Mouse (Mus musculus) midbrain, embryonic 11.5 days (tissue): ENCODE data around the gene Col12a1. TPM values are rescaled to one million over a fixed set of nuclear protein-coding genes. Genes with fewer than 3 reads are reported as not detected.
"Not testable (repeated sequence)": the region's sequence is repeated elsewhere in the genome, so short reads cannot be mapped to it uniquely, and the experiment has no call there.

Experiments used
- ATAC-seq: fragments of 200-750 bp; cut with Nextera tagmentation; 2 replicates; pipeline ENCODE4 v1.8.0; 2017; ENCODE audit warnings: moderate TSS enrichment, moderate library complexity; ENCODE audit not compliant: low FRiP score
- DNase-seq: peaks from one replicate; pipeline ENCODE4 v3.0.0; 2015; ENCODE audit warnings: low spot score; ENCODE audit errors: missing footprints
- H3K27ac ChIP-seq: fragments of 300-500 bp; sonication (generic); 2 replicates; pipeline ENCODE4 v1.5.1; 2014; ENCODE audit warnings: low read depth, low read length
- H3K27me3 ChIP-seq: fragments of 300-500 bp; sonication (generic); 2 replicates; pipeline ENCODE4 v1.6.1; 2014; ENCODE audit warnings: mild to moderate bottlenecking, low read length, moderate library complexity, mixed read lengths; ENCODE audit not compliant: control insufficient read depth, insufficient read depth
- H3K36me3 ChIP-seq: fragments of 300-500 bp; sonication (generic); 2 replicates; pipeline ENCODE4 v1.6.1; 2014; ENCODE audit warnings: mild to moderate bottlenecking, low read length, moderate library complexity, mixed read lengths; ENCODE audit not compliant: control insufficient read depth, insufficient read depth
- H3K4me1 ChIP-seq: fragments of 300-500 bp; sonication (generic); 2 replicates; pipeline ENCODE4 v1.6.1; 2014; ENCODE audit warnings: low read length; ENCODE audit not compliant: control insufficient read depth, insufficient read depth
- H3K4me2 ChIP-seq: fragments of 300-500 bp; sonication (generic); 2 replicates; pipeline ENCODE4 v1.6.1; 2014; ENCODE audit warnings: mild to moderate bottlenecking, moderate library complexity
- H3K4me3 ChIP-seq: fragments of 300-500 bp; sonication (generic); 2 replicates; pipeline ENCODE4 v1.5.1; 2014; ENCODE audit warnings: low read depth, low read length
- H3K9ac ChIP-seq: fragments of 300-500 bp; sonication (generic); 2 replicates; pipeline ENCODE4 v1.6.1; 2014; ENCODE audit warnings: low read length
- H3K9me3 ChIP-seq: fragments of 300-500 bp; sonication (generic); 2 replicates; pipeline ENCODE4 v1.6.1; 2016; ENCODE audit warnings: low read length; ENCODE audit not compliant: control insufficient read depth
- WGBS: fragments of 180-500 bp; shearing (Covaris S2); extraction: QIAGEN DNeasy Blood & Tissue Kit; methylation state at CpG from one replicate; pipeline ENCODE4 v1.1.7; 2014; 5-methylcytosine and 5-hydroxymethylcytosine counted together
- polyA plus RNA-seq: library from polyadenylated mRNA; unstranded; fragments of >200 nt; fragmentation: Nextera tagmentation; extraction: Ambion mirVana; gene quantifications from 2 replicates; pipeline ENCODE4 v1.2.1, GENCODE M21; 2014

Gene Col12a1
- polyA plus RNA-seq, 1 experiment from 2014 or later, result 14.7 TPM

DNA sequence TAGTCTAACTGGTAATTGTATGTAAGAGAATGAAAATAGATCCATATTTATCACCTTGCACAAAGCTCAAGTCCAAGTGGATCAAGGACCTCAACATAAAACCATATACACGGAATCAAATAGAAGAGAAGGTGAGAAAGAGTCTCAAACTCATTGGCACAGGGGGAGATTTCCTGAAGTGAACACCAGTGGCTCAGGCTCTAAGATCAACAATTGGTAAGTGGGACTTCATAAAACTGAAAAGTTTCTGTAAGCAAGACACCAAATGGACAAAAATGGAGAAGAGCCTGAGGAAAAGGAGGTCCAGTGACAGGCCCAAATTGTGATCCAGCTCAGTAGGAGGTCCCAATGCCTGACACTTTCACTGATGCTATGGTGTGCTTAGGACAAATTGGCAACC is 49.8 kb downstream of the Col12a1 start:
- 85% methylated on average over 1 of the region's 1 CpGs for WGBS
- H3K27ac ChIP-seq, H3K9me3 ChIP-seq, H3K36me3 ChIP-seq, H3K9ac ChIP-seq, H3K4me2 ChIP-seq, H3K4me3 ChIP-seq, H3K4me1 ChIP-seq, H3K27me3 ChIP-seq, ATAC-seq: not testable (repeated sequence)
- DNase-seq, result peak; percentile 76

DNA sequence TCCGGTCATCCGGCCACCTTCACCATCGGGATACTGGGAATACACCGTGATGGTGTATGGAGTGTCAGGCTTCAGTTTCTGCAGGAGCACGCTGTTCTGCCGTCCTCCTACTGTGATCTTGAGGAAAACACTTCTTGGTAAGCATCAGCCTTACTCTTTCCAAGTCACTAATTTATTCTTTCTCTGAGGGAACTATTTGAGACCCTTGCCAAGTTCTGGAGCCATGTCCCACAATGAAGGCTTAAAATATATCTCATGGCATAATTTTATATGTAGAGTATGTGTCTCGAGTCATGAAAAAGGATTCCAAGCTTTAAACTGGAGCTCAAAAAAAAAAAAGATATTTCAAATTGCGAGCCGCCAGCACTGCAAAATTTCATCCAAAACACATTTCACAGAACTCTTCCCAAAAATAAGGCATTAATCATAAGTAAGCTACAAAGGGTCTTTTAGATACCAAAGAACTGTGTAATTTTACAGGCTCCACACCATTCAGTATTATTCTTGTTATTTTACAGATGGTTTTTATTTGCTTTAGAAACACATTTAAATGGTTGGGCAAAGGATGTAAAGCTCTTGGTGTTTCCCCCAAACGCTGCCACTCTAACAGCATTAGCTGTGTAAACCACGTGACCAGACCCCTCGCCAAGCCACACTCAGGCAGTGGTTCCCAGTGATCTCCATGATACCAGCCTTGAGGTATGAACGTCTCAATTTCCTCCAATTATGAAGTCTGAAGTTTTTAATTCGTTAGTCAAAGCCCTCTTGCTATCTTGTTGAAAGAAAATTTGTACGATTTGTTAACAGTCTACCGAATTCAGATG is 65.1 kb downstream of the Col12a1 start:
- H3K4me2 ChIP-seq, result no peak overlapping the region
- H3K27me3 ChIP-seq, result no peaks in the 10 kb centered on the region
- no peak for DNase-seq
- H3K4me1 ChIP-seq, result no peaks in the 10 kb centered on the region
- ATAC-seq, result no peak
- H3K4me3 ChIP-seq, result no peak overlapping the region
- H3K9me3 ChIP-seq, result no peaks in the 10 kb centered on the region
- no peaks in the 10 kb centered on the region for H3K36me3 ChIP-seq
- H3K27ac ChIP-seq, result no peak overlapping the region
- WGBS, result 89% methylated on average over 16 of the region's 16 CpGs
- no peak overlapping the region for H3K9ac ChIP-seq

DNA sequence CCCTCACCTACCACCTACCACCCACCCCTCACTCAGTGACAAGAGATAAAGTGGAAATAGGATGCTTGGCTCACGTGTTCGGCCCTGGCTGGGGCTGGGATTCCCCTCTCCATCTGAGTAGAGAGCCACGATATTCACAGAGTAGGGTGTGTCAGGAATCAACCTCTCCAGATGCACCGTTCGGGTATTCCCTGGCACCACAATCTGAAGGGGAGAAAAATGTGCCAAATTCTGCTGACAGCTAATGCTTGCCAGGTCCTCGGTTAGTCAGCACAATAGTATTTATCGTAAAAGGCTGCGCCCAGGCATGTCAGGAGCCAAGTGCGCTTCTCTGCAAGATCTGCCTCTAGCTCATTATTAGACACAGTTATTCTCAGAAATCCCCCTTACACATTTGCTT is 70.0 kb downstream of the Col12a1 start:
- H3K36me3 ChIP-seq, result no peaks in the 10 kb centered on the region
- no peaks in the 10 kb centered on the region for H3K27me3 ChIP-seq
- no peak overlapping the region for H3K4me2 ChIP-seq
- H3K9me3 ChIP-seq, result no peaks in the 10 kb centered on the region
- no peaks in the 10 kb centered on the region for H3K4me1 ChIP-seq
- WGBS, result 90% methylated on average over 9 of the region's 9 CpGs
- H3K9ac ChIP-seq, result no peak overlapping the region
- ATAC-seq, result no peak
- H3K27ac ChIP-seq, result no peak overlapping the region
- no peak for DNase-seq
- H3K4me3 ChIP-seq, result no peak overlapping the region

DNA sequence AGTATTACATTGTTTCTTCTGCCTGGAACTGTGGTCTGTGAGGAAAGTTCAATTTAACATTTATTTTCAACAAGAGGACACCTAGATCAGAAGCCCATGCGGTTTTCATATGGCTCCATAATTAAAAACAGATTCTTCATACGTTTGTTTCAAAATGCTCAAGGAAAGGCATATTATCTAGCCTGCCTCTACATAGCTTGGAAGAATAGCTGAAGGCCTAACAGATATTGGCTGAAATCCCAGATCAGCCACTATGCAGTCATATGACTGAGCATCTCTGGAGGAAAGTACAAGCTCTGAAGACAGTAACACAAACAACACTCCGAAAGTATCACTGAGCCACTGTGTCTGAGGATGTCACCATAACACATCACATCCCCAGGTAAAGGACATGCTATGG is 72.9 kb downstream of the Col12a1 start:
- no peak overlapping the region for H3K4me2 ChIP-seq
- H3K4me3 ChIP-seq, result no peak overlapping the region

DNA sequence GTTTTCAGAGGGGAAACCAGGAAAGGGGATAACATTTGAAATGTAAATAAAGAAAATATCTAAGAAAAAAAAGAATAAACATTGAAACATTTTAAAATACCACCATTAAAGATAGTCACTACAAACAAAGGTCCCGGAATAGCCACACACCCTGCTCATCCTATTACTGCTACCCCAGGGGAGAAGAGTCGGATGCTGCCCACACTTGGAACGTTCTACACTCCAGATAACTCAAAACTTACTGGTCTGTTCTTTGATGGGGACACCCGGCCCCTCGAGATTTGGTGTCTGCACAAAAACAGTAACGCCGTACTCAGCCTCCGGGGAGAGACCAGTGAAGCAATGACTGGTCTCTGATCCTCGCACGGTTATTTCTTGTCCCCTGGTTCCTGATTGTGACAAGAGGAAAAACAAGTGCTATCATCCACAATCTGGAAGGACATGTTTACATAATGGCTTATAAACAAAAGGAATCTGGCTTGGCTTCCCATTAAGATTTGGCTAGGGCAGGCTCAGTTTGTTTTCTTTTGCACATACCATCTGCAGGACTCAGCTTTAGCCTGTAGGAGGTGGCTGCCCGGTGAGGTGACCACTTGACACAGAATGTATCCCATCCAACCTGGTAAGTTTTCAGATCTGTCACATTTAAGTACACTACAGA is 79.1 kb downstream of the Col12a1 start:
- Histone ChIP-seq H3K27me3 (no peaks in the 10 kb centered on the region), H3K4me2 (no peak overlapping the region), H3K9me3 (no peaks in the 10 kb centered on the region), H3K4me3 (no peak overlapping the region), H3K9ac (no peak overlapping the region), H3K4me1 (no peaks in the 10 kb centered on the region), H3K27ac (no peak overlapping the region), H3K36me3 (no peaks in the 10 kb centered on the region)
- ATAC-seq (no peak), DNase-seq (no peak)
- 74% methylated on average over 11 of the region's 11 CpGs for WGBS

More for the DNA sequence above, 72.9 kb downstream of the Col12a1 start:
- H3K9ac ChIP-seq, result no peak overlapping the region
- no peaks in the 10 kb centered on the region for H3K27me3 ChIP-seq
- ATAC-seq (no peak), DNase-seq (no peak)
- 76% methylated on average over 3 of the region's 3 CpGs for WGBS
- H3K4me1 ChIP-seq, result no peaks in the 10 kb centered on the region
- H3K36me3 ChIP-seq, result no peaks in the 10 kb centered on the region
- no peaks in the 10 kb centered on the region for H3K9me3 ChIP-seq
- H3K27ac ChIP-seq, result no peak overlapping the region

DNA sequence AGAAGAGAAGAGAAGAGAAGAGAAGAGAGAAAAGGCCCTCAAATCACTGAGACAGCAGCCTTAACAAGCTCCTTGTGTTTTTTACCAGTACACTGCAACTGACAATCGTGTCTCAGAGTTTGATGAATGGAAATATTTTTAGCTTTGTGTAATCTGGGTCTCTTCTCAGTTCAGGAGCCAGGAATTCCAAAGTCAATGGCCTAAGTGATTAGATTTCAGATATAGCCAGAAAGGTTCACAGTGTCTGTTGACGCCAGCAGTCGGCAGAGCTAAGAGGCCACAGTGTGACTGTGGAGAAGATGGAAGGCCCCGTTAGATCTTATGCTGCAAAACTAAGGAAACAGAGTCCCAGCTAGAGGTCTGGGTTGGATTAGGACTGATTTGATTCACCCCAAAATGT is 80.8 kb downstream of the Col12a1 start:
- no peaks in the 10 kb centered on the region for H3K27me3 ChIP-seq
- H3K27ac ChIP-seq, result no peak overlapping the region
- no peak overlapping the region for H3K4me2 ChIP-seq
- ATAC-seq (no peak), DNase-seq (no peak)
- H3K9me3 ChIP-seq, result no peaks in the 10 kb centered on the region
- 84% methylated on average over 4 of the region's 4 CpGs for WGBS
- no peaks in the 10 kb centered on the region for H3K4me1 ChIP-seq
- no peak overlapping the region for H3K9ac ChIP-seq
- H3K36me3 ChIP-seq, result no peaks in the 10 kb centered on the region
- no peak overlapping the region for H3K4me3 ChIP-seq

DNA sequence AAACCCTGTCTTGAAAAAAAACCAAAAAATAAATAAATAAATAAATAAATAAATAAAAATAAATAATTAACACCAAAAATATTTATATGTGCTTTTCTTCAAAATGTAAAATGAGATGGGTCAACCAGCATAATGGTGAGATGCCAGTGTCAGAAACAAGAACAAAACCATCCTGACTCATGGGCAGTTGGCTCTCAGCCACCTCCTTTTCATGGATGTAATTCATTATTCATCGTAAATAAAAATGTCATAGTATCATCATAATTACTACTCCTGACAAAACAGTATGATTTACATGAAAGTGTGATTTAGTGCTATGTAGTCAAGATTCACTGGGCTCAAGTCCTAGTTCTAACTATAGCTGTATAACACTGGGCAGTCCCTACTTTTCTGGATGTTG is 84.6 kb downstream of the Col12a1 start:
- Histone ChIP-seq H3K27ac (no peak overlapping the region), H3K9ac (no peak overlapping the region), H3K36me3 (no peaks in the 10 kb centered on the region), H3K4me2 (no peak overlapping the region), H3K9me3 (no peaks in the 10 kb centered on the region), H3K27me3 (no peaks in the 10 kb centered on the region), H3K4me1 (no peaks in the 10 kb centered on the region), H3K4me3 (no peak overlapping the region)
- ATAC-seq (no peak), DNase-seq (no peak)
- WGBS, result 93% methylated on average over 1 of the region's 1 CpGs

DNA sequence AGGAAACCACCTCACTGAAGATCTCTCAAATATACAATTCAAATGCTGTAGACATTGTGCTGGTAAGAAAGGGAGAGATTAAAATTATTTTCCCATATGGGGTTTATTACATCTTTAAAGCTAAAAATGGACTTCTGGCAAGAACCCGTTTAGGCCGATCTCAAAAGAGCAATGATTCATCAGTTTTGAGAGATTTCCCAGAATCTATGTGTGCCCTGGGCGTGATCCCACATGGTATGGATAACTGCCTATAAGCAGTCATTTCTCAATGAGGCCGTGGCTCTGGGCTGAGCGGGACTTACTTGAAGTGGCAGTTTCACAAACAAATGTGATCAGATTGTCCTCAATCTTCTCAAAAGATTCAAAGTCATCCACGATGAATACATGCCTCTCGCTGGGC is 87.4 kb downstream of the Col12a1 start:
- DNase-seq (no peak), ATAC-seq (no peak)
- Histone ChIP-seq H3K9ac (no peak overlapping the region), H3K9me3 (no peaks in the 10 kb centered on the region), H3K27me3 (no peaks in the 10 kb centered on the region), H3K27ac (no peak overlapping the region), H3K4me2 (no peak overlapping the region), H3K36me3 (no peaks in the 10 kb centered on the region), H3K4me1 (no peaks in the 10 kb centered on the region), H3K4me3 (no peak overlapping the region)
- 92% methylated on average over 7 of the region's 7 CpGs for WGBS

DNA sequence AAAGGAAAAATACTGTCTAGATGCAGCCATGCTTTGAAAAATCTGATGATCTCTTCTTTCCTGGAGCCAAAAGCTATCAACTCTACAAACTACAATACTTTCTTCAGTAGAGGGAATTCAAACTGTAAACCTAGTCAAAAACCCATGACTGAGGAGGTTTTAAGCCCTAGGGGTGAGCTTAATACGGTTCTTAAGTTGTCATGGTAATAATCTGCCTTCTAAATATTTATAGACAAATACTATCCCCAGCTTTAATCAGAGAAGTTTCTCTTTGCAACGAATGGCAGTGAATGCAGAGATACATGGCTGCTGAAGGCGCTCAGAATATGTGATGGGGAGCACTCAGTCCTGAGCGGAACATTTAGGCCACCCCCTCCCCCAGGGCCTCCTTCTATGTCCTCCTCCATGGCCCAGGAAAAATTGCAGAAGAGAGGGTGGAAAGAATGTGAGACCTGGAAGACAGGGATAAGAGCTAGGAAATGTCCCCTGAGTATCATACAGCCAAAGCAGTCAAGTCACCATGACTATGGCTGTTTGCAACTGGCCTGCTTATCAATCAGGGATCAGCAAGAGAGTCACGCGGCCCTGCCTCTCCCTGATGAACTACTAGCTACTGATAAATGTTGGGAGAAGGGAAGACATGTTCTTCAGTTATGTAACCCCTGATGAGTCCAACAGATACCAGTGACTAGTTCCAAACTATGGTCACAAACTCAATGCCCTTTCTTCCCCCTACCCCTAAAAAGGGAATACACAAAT is 99.6 kb downstream of the Col12a1 start:
- no peaks in the 10 kb centered on the region for H3K36me3 ChIP-seq
- no peak overlapping the region for H3K9ac ChIP-seq
- H3K4me1 ChIP-seq, result no peaks in the 10 kb centered on the region
- DNase-seq, result peak; percentile 80
- no peak overlapping the region for H3K4me3 ChIP-seq
- peak; percentile 42; the same call in 1 of the 2 replicates for ATAC-seq
- no peak overlapping the region for H3K27ac ChIP-seq
- H3K4me2 ChIP-seq, result no peak overlapping the region
- 71% methylated on average over 6 of the region's 6 CpGs for WGBS
- no peaks in the 10 kb centered on the region for H3K27me3 ChIP-seq
- no peaks in the 10 kb centered on the region for H3K9me3 ChIP-seq
